Mouse (Mus musculus) stomach, postnatal 0 days (tissue): ENCODE measurements around the gene Tnip2. TPM values are rescaled to one million over a fixed set of nuclear protein-coding genes. Genes with fewer than 3 reads are reported as not detected.

Experiments
- ATAC-seq: fragments of 200-750 bp; cut with Nextera tagmentation; 2 replicates; pipeline ENCODE4 v1.8.0; 2017; ENCODE audit not compliant: low FRiP score, low TSS enrichment
- DNase-seq: peaks from one replicate; pipeline ENCODE4 v3.0.0-alpha.2; 2016; ENCODE audit warnings: low spot score
- H3K27ac ChIP-seq: fragments of 300-500 bp; sonication (generic); replicated peaks from 2 replicates; pipeline ENCODE4 v1.5.1; 2014; ENCODE audit warnings: mild to moderate bottlenecking, control low read depth
- H3K27me3 ChIP-seq: fragments of 300-500 bp; sonication (generic); 2 replicates; pipeline ENCODE4 v1.6.1; 2014; ENCODE audit warnings: low read length; ENCODE audit not compliant: control insufficient read depth, insufficient read depth
- H3K36me3 ChIP-seq: fragments of 300-500 bp; sonication (generic); 2 replicates; pipeline ENCODE4 v1.6.1; 2014; ENCODE audit warnings: low read length, mixed read lengths; ENCODE audit not compliant: control insufficient read depth, insufficient read depth
- H3K4me1 ChIP-seq: fragments of 300-500 bp; sonication (generic); replicated peaks from 2 replicates; pipeline ENCODE4 v1.6.1; 2014; ENCODE audit warnings: antibody characterized with exemption; ENCODE audit not compliant: control insufficient read depth, insufficient read depth
- H3K4me2 ChIP-seq: fragments of 300-500 bp; sonication (generic); replicated peaks from 2 replicates; pipeline ENCODE4 v1.6.1; 2014; ENCODE audit warnings: low read depth, mild to moderate bottlenecking, control low read depth, moderate library complexity
- H3K4me3 ChIP-seq: fragments of 300-500 bp; sonication (generic); 2 replicates; pipeline ENCODE4 v1.5.1; 2014; ENCODE audit warnings: low read depth, low read length, control low read depth
- H3K9ac ChIP-seq: fragments of 300-500 bp; sonication (generic); 2 replicates; pipeline ENCODE4 v1.6.1; 2014; ENCODE audit warnings: mild to moderate bottlenecking, low read length, control low read depth, mixed read lengths
- H3K9me3 ChIP-seq: fragments of 300-500 bp; sonication (generic); 2 replicates; pipeline ENCODE4 v1.6.1; 2016; ENCODE audit warnings: low read length; ENCODE audit not compliant: control insufficient read depth
- CTCF ChIP-seq: IDR thresholded peaks from 2 replicates; pipeline ENCODE4 v1.5.1; 2016; ENCODE audit warnings: antibody characterized with exemption, low read depth, mild to moderate bottlenecking, moderate library complexity
- EP300 ChIP-seq: optimal IDR thresholded peaks from 2 replicates; pipeline ENCODE3; 2016; ENCODE audit warnings: antibody characterized with exemption
- WGBS: fragments of 180-500 bp; shearing (Covaris S2); extraction: QIAGEN DNeasy Blood & Tissue Kit; methylation state at CpG from one replicate; pipeline ENCODE4 v1.1.7; 2014; 5-methylcytosine and 5-hydroxymethylcytosine counted together
- polyA plus RNA-seq: library from polyadenylated mRNA; unstranded; fragments of >200 nt; fragmentation: Nextera tagmentation; extraction: Ambion mirVana; gene quantifications from 2 replicates; pipeline ENCODE4 v1.2.1, GENCODE M21; 2015

Tnip2 gene
- polyA plus RNA-seq, 1 experiment from 2014 or later = 16.2 TPM

- Histone ChIP-seq H3K4me1 (no peaks in the 10 kb centered on the region), H3K9ac (no peak overlapping the region), H3K27ac (no peak overlapping the region), H3K4me3 (no peak overlapping the region), H3K36me3 (peaks cover 4% of the 10 kb centered on the region; the same call in 1 of the 2 replicates), H3K4me2 (no peak overlapping the region), H3K27me3 (no peaks in the 10 kb centered on the region), H3K9me3 (no peaks in the 10 kb centered on the region)
- ATAC-seq (no peak), DNase-seq (no peak)
- no peak for TF ChIP-seq EP300
- TF ChIP-seq CTCF = peak; percentile 78
These were observed 33.6 kb upstream of the Tnip2 start for GRCm38 (mm10) chr5:34547410-34547809.

DNA sequence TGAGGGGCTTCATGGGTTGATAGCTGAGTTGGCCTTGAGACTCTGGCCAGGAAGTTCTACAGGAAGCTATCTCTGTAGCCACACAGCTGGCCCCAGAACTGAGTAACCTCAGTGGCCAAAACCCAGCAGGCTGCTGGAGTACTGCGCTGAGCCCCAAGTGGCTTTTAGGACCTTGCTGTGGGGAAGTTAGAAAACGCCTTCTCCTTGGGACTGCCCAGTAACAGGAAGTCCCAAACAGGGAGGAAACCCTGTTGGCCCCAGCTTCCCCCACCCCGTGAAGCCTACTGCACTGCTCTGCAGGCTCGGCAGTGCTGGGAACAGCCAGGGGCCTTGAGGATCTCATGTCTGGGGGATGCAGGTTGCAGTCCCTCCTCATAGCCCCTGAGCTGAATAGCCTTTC, 29.3 kb upstream of the Tnip2 start:
- Histone ChIP-seq H3K27me3 (no peaks in the 10 kb centered on the region), H3K4me3 (no peak overlapping the region), H3K36me3 (no peaks in the 10 kb centered on the region), H3K9me3 (no peaks in the 10 kb centered on the region), H3K9ac (no peak overlapping the region), H3K4me2 (no peak overlapping the region), H3K4me1 (no peaks in the 10 kb centered on the region), H3K27ac (no peak overlapping the region)
- WGBS = 57% methylated on average over 4 of the region's 4 CpGs
- ATAC-seq = no peak
- TF ChIP-seq EP300 = no peak
- no peak for TF ChIP-seq CTCF
- DNase-seq = no peak

GRCm38 (mm10) chr5:34542166-34542565, 28.4 kb upstream of the Tnip2 start:
- TF ChIP-seq CTCF (no peak), EP300 (no peak)
- no peaks in the 10 kb centered on the region for H3K27me3 ChIP-seq
- ATAC-seq = no peak
- H3K4me1 ChIP-seq = no peaks in the 10 kb centered on the region
- H3K9ac ChIP-seq = no peak overlapping the region
- H3K4me3 ChIP-seq = no peak overlapping the region
- H3K4me2 ChIP-seq = no peak overlapping the region
- H3K36me3 ChIP-seq = no peaks in the 10 kb centered on the region
- H3K27ac ChIP-seq = no peak overlapping the region
- H3K9me3 ChIP-seq = no peaks in the 10 kb centered on the region
- WGBS = 67% methylated on average over 1 of the region's 1 CpGs
- no peak for DNase-seq

DNA sequence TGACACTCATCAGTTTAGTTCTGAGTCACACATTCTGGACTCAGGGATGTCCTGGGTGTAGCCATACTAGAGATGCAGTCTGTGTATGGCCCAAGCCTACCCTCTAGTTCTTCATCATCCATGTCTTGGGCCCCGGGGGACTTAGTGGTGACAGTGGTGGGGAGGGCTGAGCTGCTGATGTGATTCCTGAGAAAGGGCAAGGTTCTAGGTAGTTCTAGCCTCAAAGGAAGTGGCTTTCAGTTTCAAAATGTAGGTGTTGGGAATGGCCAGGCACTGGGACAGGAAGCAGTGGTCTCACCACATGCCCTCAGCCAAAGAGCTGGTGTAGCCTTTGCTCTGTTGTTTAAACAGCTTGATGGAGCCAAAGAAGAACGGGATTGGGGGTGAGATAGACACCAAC, 25.3 kb upstream of the Tnip2 start:
- Histone ChIP-seq H3K4me2 (no peak overlapping the region), H3K4me1 (no peaks in the 10 kb centered on the region), H3K36me3 (no peaks in the 10 kb centered on the region), H3K9me3 (no peaks in the 10 kb centered on the region), H3K4me3 (no peak overlapping the region), H3K27me3 (no peaks in the 10 kb centered on the region), H3K27ac (no peak overlapping the region), H3K9ac (no peak overlapping the region)
- DNase-seq (no peak), ATAC-seq (no peak)
- WGBS = 86% methylated on average over 2 of the region's 2 CpGs
- TF ChIP-seq EP300 = no peak
- TF ChIP-seq CTCF = no peak

- ATAC-seq = 0 out of 2 replicates have a peak, but pooled peaks have one; percentile 33
- peak; percentile 35 for DNase-seq
- H3K9me3 ChIP-seq = no peaks in the 10 kb centered on the region
These were observed 24.7 kb upstream of the Tnip2 start for GRCm38 (mm10) chr5:34538527-34538926.

GRCm38 (mm10) chr5:34538079-34538478, 24.3 kb upstream of the Tnip2 start:
- Histone ChIP-seq H3K27me3 (no peaks in the 10 kb centered on the region), H3K4me2 (no peak overlapping the region), H3K36me3 (no peaks in the 10 kb centered on the region), H3K4me1 (no peaks in the 10 kb centered on the region), H3K9me3 (no peaks in the 10 kb centered on the region), H3K27ac (no peak overlapping the region), H3K4me3 (no peak overlapping the region), H3K9ac (no peak overlapping the region)
- 72% methylated on average over 7 of the region's 7 CpGs for WGBS
- ATAC-seq (no peak), DNase-seq (no peak)
- TF ChIP-seq CTCF = no peak
- no peak for TF ChIP-seq EP300

More at GRCm38 (mm10) chr5:34538527-34538926, 24.7 kb upstream of the Tnip2 start:
- no peak for TF ChIP-seq EP300
- TF ChIP-seq CTCF = peak; percentile 62
- H3K27ac ChIP-seq = no peak overlapping the region
- WGBS = 33% methylated on average over 5 of the region's 5 CpGs
- H3K4me1 ChIP-seq = no peaks in the 10 kb centered on the region
- no peak overlapping the region for H3K4me2 ChIP-seq
- H3K36me3 ChIP-seq = no peaks in the 10 kb centered on the region
- no peak overlapping the region for H3K9ac ChIP-seq
- no peaks in the 10 kb centered on the region for H3K27me3 ChIP-seq
- H3K4me3 ChIP-seq = no peak overlapping the region
